Mouse (Mus musculus) hindbrain, embryonic 13.5 days (tissue): ENCODE data around the gene 4933405O20Rik. TPM values are rescaled to one million over a fixed set of nuclear protein-coding genes. Genes with fewer than 3 reads are reported as not detected.

Source experiments
- ATAC-seq: fragments of 200-750 bp; cut with Nextera tagmentation; 2 replicates; pipeline ENCODE4 v1.8.0; 2017; ENCODE audit warnings: moderate TSS enrichment; ENCODE audit not compliant: low FRiP score
- H3K27ac ChIP-seq: fragments of 300-500 bp; sonication (generic); 2 replicates; pipeline ENCODE4 v1.5.1; 2015; ENCODE audit warnings: inconsistent platforms, mild to moderate bottlenecking, moderate library complexity
- H3K27me3 ChIP-seq: fragments of 300-500 bp; sonication (generic); 2 replicates; pipeline ENCODE4 v1.6.1; 2015; ENCODE audit warnings: mild to moderate bottlenecking, inconsistent platforms
- H3K36me3 ChIP-seq: fragments of 300-500 bp; sonication (generic); 2 replicates; pipeline ENCODE4 v1.6.1; 2015; ENCODE audit warnings: mild to moderate bottlenecking, inconsistent platforms
- H3K4me1 ChIP-seq: fragments of 300-500 bp; sonication (generic); replicated peaks from 2 replicates; pipeline ENCODE4 v1.6.1; 2015; ENCODE audit warnings: inconsistent platforms
- H3K4me2 ChIP-seq: fragments of 300-500 bp; sonication (generic); 2 replicates; pipeline ENCODE4 v1.6.1; 2015; ENCODE audit warnings: inconsistent platforms, mild to moderate bottlenecking, moderate library complexity
- H3K4me3 ChIP-seq: fragments of 300-500 bp; sonication (generic); 2 replicates; pipeline ENCODE4 v1.5.1; 2015; ENCODE audit warnings: mild to moderate bottlenecking, inconsistent platforms
- H3K9ac ChIP-seq: fragments of 300-500 bp; sonication (generic); 2 replicates; pipeline ENCODE4 v1.6.1; 2015; ENCODE audit warnings: mild to moderate bottlenecking, inconsistent platforms
- H3K9me3 ChIP-seq: fragments of 300-500 bp; sonication (generic); 2 replicates; pipeline ENCODE4 v1.6.1; 2016; ENCODE audit warnings: inconsistent platforms
- whole genome bisulfite sequencing: fragments of 180-500 bp; shearing (Covaris S2); methylation state at CpG from one replicate; pipeline ENCODE4 v1.1.7; 2015; 5-methylcytosine and 5-hydroxymethylcytosine counted together
- polyA plus RNA-seq: library from polyadenylated mRNA; unstranded; fragments of >200 nt; fragmentation: Nextera tagmentation; extraction: Ambion mirVana; gene quantifications from 2 replicates; pipeline ENCODE4 v1.2.1, GENCODE M21; 2015

Gene 4933405O20Rik
- polyA plus RNA-seq, result not detected in 2 replicates

- no peaks in the 10 kb centered on the region for H3K27me3 ChIP-seq
- H3K4me3 ChIP-seq, result no peak within 1 kb of the TSS
- no peaks in the 10 kb centered on the region for H3K9me3 ChIP-seq
- no peak for ATAC-seq
- H3K4me1 ChIP-seq, result no peaks in the 10 kb centered on the region
- H3K4me2 ChIP-seq, result no peak within 1 kb of the TSS
- WGBS, result 88% methylated on average over 3 of the region's 3 CpGs
- no peaks in the 10 kb centered on the region for H3K36me3 ChIP-seq
- H3K27ac ChIP-seq, result no peak within 1 kb of the TSS
- H3K9ac ChIP-seq, result no peak within 1 kb of the TSS
Observed at GRCm38 (mm10) chr7:50598890-50599289, at the start of gene 4933405O20Rik. Gene 4933405O20Rik, plus strand, starts transcription at chr7:50599190.

- Histone ChIP-seq H3K9me3 (no peaks in the 10 kb centered on the region), H3K4me3 (no peak overlapping the region), H3K27me3 (no peaks in the 10 kb centered on the region), H3K27ac (no peak overlapping the region), H3K4me1 (no peaks in the 10 kb centered on the region), H3K36me3 (no peaks in the 10 kb centered on the region), H3K9ac (no peak overlapping the region), H3K4me2 (no peak overlapping the region)
- ATAC-seq, result no peak
- WGBS, result 74% methylated on average over 3 of the region's 3 CpGs
Observed at GRCm38 (mm10) chr7:50549572-50549971, 49.4 kb upstream of the 4933405O20Rik start.

GRCm38 (mm10) chr7:50551426-50551825 lies 47.6 kb upstream of the 4933405O20Rik start:
- no peaks in the 10 kb centered on the region for H3K4me1 ChIP-seq
- no peaks in the 10 kb centered on the region for H3K36me3 ChIP-seq
- no peaks in the 10 kb centered on the region for H3K27me3 ChIP-seq
- WGBS, result 74% methylated on average over 4 of the region's 4 CpGs
- H3K9me3 ChIP-seq, result no peaks in the 10 kb centered on the region
- no peak overlapping the region for H3K27ac ChIP-seq
- no peak overlapping the region for H3K4me3 ChIP-seq
- H3K4me2 ChIP-seq, result no peak overlapping the region
- ATAC-seq, result no peak
- H3K9ac ChIP-seq, result no peak overlapping the region

- Histone ChIP-seq H3K4me3 (no peak overlapping the region), H3K4me2 (no peak overlapping the region), H3K27ac (no peak overlapping the region), H3K36me3 (no peaks in the 10 kb centered on the region), H3K9me3 (no peaks in the 10 kb centered on the region), H3K27me3 (no peaks in the 10 kb centered on the region), H3K4me1 (no peaks in the 10 kb centered on the region), H3K9ac (no peak overlapping the region)
- no peak for ATAC-seq
- 81% methylated on average over 3 of the region's 3 CpGs for WGBS
Observed at GRCm38 (mm10) chr7:50562708-50563107, 36.3 kb upstream of the 4933405O20Rik start.

- ATAC-seq, result no peak
- H3K36me3 ChIP-seq, result no peaks in the 10 kb centered on the region
- 69% methylated on average over 7 of the region's 7 CpGs for WGBS
- H3K4me3 ChIP-seq, result no peak overlapping the region
- no peak overlapping the region for H3K4me2 ChIP-seq
- no peaks in the 10 kb centered on the region for H3K9me3 ChIP-seq
- H3K9ac ChIP-seq, result no peak overlapping the region
- H3K27ac ChIP-seq, result no peak overlapping the region
- no peaks in the 10 kb centered on the region for H3K27me3 ChIP-seq
- no peaks in the 10 kb centered on the region for H3K4me1 ChIP-seq
Observed at GRCm38 (mm10) chr7:50573841-50574240, 25.1 kb upstream of the 4933405O20Rik start.

- H3K27ac ChIP-seq, result no peak overlapping the region
- ATAC-seq, result no peak
- H3K4me2 ChIP-seq, result no peak overlapping the region
- H3K9me3 ChIP-seq, result no peaks in the 10 kb centered on the region
- no peak overlapping the region for H3K9ac ChIP-seq
- no peaks in the 10 kb centered on the region for H3K36me3 ChIP-seq
- no peak overlapping the region for H3K4me3 ChIP-seq
- peaks cover 6% of the 10 kb centered on the region; the same call in 1 of the 2 replicates for H3K4me1 ChIP-seq
- WGBS, result 64% methylated on average over 8 of the region's 8 CpGs
- no peaks in the 10 kb centered on the region for H3K27me3 ChIP-seq
Observed at GRCm38 (mm10) chr7:50588642-50589424, 10.2 kb upstream of the 4933405O20Rik start.

- Histone ChIP-seq H3K4me1 (no peaks in the 10 kb centered on the region), H3K27me3 (no peaks in the 10 kb centered on the region), H3K36me3 (no peaks in the 10 kb centered on the region), H3K9me3 (no peaks in the 10 kb centered on the region), H3K27ac (no peak overlapping the region), H3K9ac (no peak overlapping the region), H3K4me3 (no peak overlapping the region), H3K4me2 (no peak overlapping the region)
- WGBS, result 65% methylated on average over 2 of the region's 2 CpGs
- ATAC-seq, result no peak
Observed at GRCm38 (mm10) chr7:50614101-50614500, 15.1 kb downstream of the 4933405O20Rik start.

- no peaks in the 10 kb centered on the region for H3K4me1 ChIP-seq
- no peak for ATAC-seq
- no peaks in the 10 kb centered on the region for H3K9me3 ChIP-seq
- no peak overlapping the region for H3K4me2 ChIP-seq
- no peak overlapping the region for H3K9ac ChIP-seq
- H3K4me3 ChIP-seq, result no peak overlapping the region
- 66% methylated on average over 3 of the region's 3 CpGs for WGBS
- no peak overlapping the region for H3K27ac ChIP-seq
- H3K27me3 ChIP-seq, result no peaks in the 10 kb centered on the region
- no peaks in the 10 kb centered on the region for H3K36me3 ChIP-seq
Observed at GRCm38 (mm10) chr7:50629186-50629585, 30.2 kb downstream of the 4933405O20Rik start.

- H3K36me3 ChIP-seq, result no peaks in the 10 kb centered on the region
- 62% methylated on average over 2 of the region's 2 CpGs for WGBS
- H3K9ac ChIP-seq, result no peak overlapping the region
- H3K4me1 ChIP-seq, result no peaks in the 10 kb centered on the region
- no peaks in the 10 kb centered on the region for H3K9me3 ChIP-seq
- H3K4me3 ChIP-seq, result no peak overlapping the region
- no peak overlapping the region for H3K27ac ChIP-seq
- no peaks in the 10 kb centered on the region for H3K27me3 ChIP-seq
- H3K4me2 ChIP-seq, result no peak overlapping the region
- no peak for ATAC-seq
Observed at GRCm38 (mm10) chr7:50633147-50633546, 34.2 kb downstream of the 4933405O20Rik start.
